Mouse (Mus musculus) neural tube, embryonic 13.5 days (tissue): ENCODE measurements around the gene Nfic. TPM values are rescaled to one million over a fixed set of nuclear protein-coding genes. Genes with fewer than 3 reads are reported as not detected.

Source experiments
- ATAC-seq: fragments of 200-750 bp; cut with Nextera tagmentation; 2 replicates; pipeline ENCODE4 v1.8.0; 2017; ENCODE audit warnings: low read depth, mild to moderate bottlenecking, moderate TSS enrichment, moderate library complexity
- H3K27ac ChIP-seq: fragments of 300-500 bp; sonication (generic); replicated peaks from 2 replicates; pipeline ENCODE4 v1.5.1; 2015; ENCODE audit warnings: moderate library complexity, mild to moderate bottlenecking, inconsistent platforms
- H3K27me3 ChIP-seq: fragments of 300-500 bp; sonication (generic); 2 replicates; pipeline ENCODE4 v1.6.1; 2015; ENCODE audit warnings: mild to moderate bottlenecking, inconsistent platforms
- H3K36me3 ChIP-seq: fragments of 300-500 bp; sonication (generic); 2 replicates; pipeline ENCODE4 v1.6.1; 2015; ENCODE audit warnings: mild to moderate bottlenecking, inconsistent platforms
- H3K4me1 ChIP-seq: fragments of 300-500 bp; sonication (generic); replicated peaks from 2 replicates; pipeline ENCODE4 v1.6.1; 2015; ENCODE audit warnings: inconsistent platforms
- H3K4me2 ChIP-seq: fragments of 300-500 bp; sonication (generic); 2 replicates; pipeline ENCODE4 v1.6.1; 2015; ENCODE audit warnings: inconsistent platforms, mild to moderate bottlenecking, moderate library complexity
- H3K4me3 ChIP-seq: fragments of 300-500 bp; sonication (generic); 2 replicates; pipeline ENCODE4 v1.5.1; 2015; ENCODE audit warnings: mild to moderate bottlenecking, inconsistent platforms
- H3K9ac ChIP-seq: fragments of 300-500 bp; sonication (generic); 2 replicates; pipeline ENCODE4 v1.6.1; 2015; ENCODE audit warnings: moderate library complexity, mild to moderate bottlenecking, inconsistent platforms
- H3K9me3 ChIP-seq: fragments of 300-500 bp; sonication (generic); 2 replicates; pipeline ENCODE4 v1.6.1; 2016; ENCODE audit warnings: inconsistent platforms
- WGBS: fragments of 180-500 bp; shearing (Covaris S2); methylation state at CpG from one replicate; pipeline ENCODE4 v1.1.7; 2015; 5-methylcytosine and 5-hydroxymethylcytosine counted together
- polyA plus RNA-seq: library from polyadenylated mRNA; unstranded; fragments of >200 nt; fragmentation: Nextera tagmentation; extraction: Ambion mirVana; gene quantifications from 2 replicates; pipeline ENCODE4 v1.2.1, GENCODE M21; 2015

Gene Nfic
- polyA plus RNA-seq, 1 experiment from 2014 or later: 27.1 TPM

- no peak for ATAC-seq
- Histone ChIP-seq H3K9ac (no peak overlapping the region), H3K36me3 (peaks cover 25% of the 10 kb centered on the region), H3K27me3 (no peaks in the 10 kb centered on the region), H3K4me1 (peaks cover 37% of the 10 kb centered on the region), H3K9me3 (no peaks in the 10 kb centered on the region), H3K27ac (no peak overlapping the region), H3K4me3 (no peak overlapping the region), H3K4me2 (no peak overlapping the region)
- 84% methylated on average over 6 of the region's 6 CpGs for WGBS
Measured at GRCm38 (mm10) chr10:81392270-81392669, 63.2 kb downstream of the Nfic start.

GRCm38 (mm10) chr10:81390678-81390965 is 64.8 kb downstream of the Nfic start:
- ATAC-seq: no peak
- Histone ChIP-seq H3K4me1 (peaks cover 27% of the 10 kb centered on the region), H3K36me3 (peaks cover 41% of the 10 kb centered on the region), H3K27ac (no peak overlapping the region), H3K9ac (0 out of 2 replicates have a peak overlapping the region, but pooled peaks have one; percentile 5), H3K9me3 (no peaks in the 10 kb centered on the region), H3K27me3 (no peaks in the 10 kb centered on the region), H3K4me2 (no peak overlapping the region), H3K4me3 (no peak overlapping the region)
- 91% methylated on average over 13 of the region's 13 CpGs for WGBS

GRCm38 (mm10) chr10:81389801-81390677 is 65.4 kb downstream of the Nfic start:
- Histone ChIP-seq H3K4me1 (peaks cover 32% of the 10 kb centered on the region), H3K4me2 (no peak overlapping the region), H3K36me3 (peaks cover 41% of the 10 kb centered on the region), H3K27ac (no peak overlapping the region; the same call in 1 of the 2 replicates), H3K27me3 (no peaks in the 10 kb centered on the region), H3K9me3 (no peaks in the 10 kb centered on the region), H3K9ac (peak overlapping the region; percentile 49), H3K4me3 (no peak overlapping the region)
- WGBS: 61% methylated on average over 23 of the region's 23 CpGs
- peak; percentile 37; the same call in 1 of the 2 replicates for ATAC-seq

- H3K9ac ChIP-seq: peak overlapping the region; percentile 49
- no peaks in the 10 kb centered on the region for H3K27me3 ChIP-seq
- H3K4me1 ChIP-seq: peaks cover 37% of the 10 kb centered on the region
- WGBS: 45% methylated on average over 3 of the region's 3 CpGs
- H3K4me2 ChIP-seq: no peak overlapping the region
- no peak for ATAC-seq
- no peak overlapping the region for H3K4me3 ChIP-seq
- no peak overlapping the region; the same call in 1 of the 2 replicates for H3K27ac ChIP-seq
- peaks cover 41% of the 10 kb centered on the region for H3K36me3 ChIP-seq
- no peaks in the 10 kb centered on the region for H3K9me3 ChIP-seq
Measured at GRCm38 (mm10) chr10:81389373-81389772, 66.1 kb downstream of the Nfic start.

- H3K4me3 ChIP-seq: no peak within 1 kb of the TSS
- no peaks in the 10 kb centered on the region for H3K9me3 ChIP-seq
- ATAC-seq: no peak
- no peak within 1 kb of the TSS for H3K4me2 ChIP-seq
- 87% methylated on average over 5 of the region's 5 CpGs for WGBS
- H3K27ac ChIP-seq: no peak within 1 kb of the TSS; the same call in 1 of the 2 replicates
- peaks cover 31% of the 10 kb centered on the region for H3K4me1 ChIP-seq
- peaks cover 41% of the 10 kb centered on the region for H3K36me3 ChIP-seq
- H3K27me3 ChIP-seq: no peaks in the 10 kb centered on the region
- H3K9ac ChIP-seq: peak within 1 kb of the TSS; percentile 49
Measured at GRCm38 (mm10) chr10:81388505-81389055, 66.9 kb downstream of the Nfic start, which contains the start of gene Gm48552. Gene Gm48552 (plus strand): TSS chr10:81389005.

GRCm38 (mm10) chr10:81387716-81388115 is 67.7 kb downstream of the Nfic start:
- H3K9ac ChIP-seq: no peak overlapping the region
- no peaks in the 10 kb centered on the region for H3K27me3 ChIP-seq
- no peak for ATAC-seq

GRCm38 (mm10) chr10:81385603-81386306 is 69.7 kb downstream of the Nfic start:
- Histone ChIP-seq H3K27me3 (no peaks in the 10 kb centered on the region), H3K36me3 (peaks cover 36% of the 10 kb centered on the region), H3K9me3 (no peaks in the 10 kb centered on the region), H3K27ac (no peak overlapping the region), H3K4me1 (peaks cover 21% of the 10 kb centered on the region), H3K4me2 (peak overlapping the region; percentile 91), H3K4me3 (peak overlapping the region; percentile 85; the same call in 1 of the 2 replicates), H3K9ac (peak overlapping the region; percentile 83; the same call in 1 of the 2 replicates)
- no peak for ATAC-seq
- 82% methylated on average over 22 of the region's 22 CpGs for WGBS

More at GRCm38 (mm10) chr10:81387716-81388115, 67.7 kb downstream of the Nfic start:
- Histone ChIP-seq H3K4me3 (no peak overlapping the region), H3K9me3 (no peaks in the 10 kb centered on the region), H3K4me1 (peaks cover 22% of the 10 kb centered on the region), H3K27ac (no peak overlapping the region), H3K36me3 (peaks cover 41% of the 10 kb centered on the region), H3K4me2 (no peak overlapping the region)
- 95% methylated on average over 20 of the region's 20 CpGs for WGBS

- WGBS: under 1% methylated on average over 19 of the region's 19 CpGs
- H3K4me3 ChIP-seq: peak overlapping the region; percentile 85
- H3K9me3 ChIP-seq: no peaks in the 10 kb centered on the region
- no peaks in the 10 kb centered on the region for H3K27me3 ChIP-seq
- peak overlapping the region; percentile 83 for H3K9ac ChIP-seq
- H3K4me1 ChIP-seq: peaks cover 18% of the 10 kb centered on the region
- peaks cover 33% of the 10 kb centered on the region for H3K36me3 ChIP-seq
- peak overlapping the region; percentile 91 for H3K4me2 ChIP-seq
- ATAC-seq: peak; percentile 24
- peak overlapping the region; percentile 87 for H3K27ac ChIP-seq
Measured at GRCm38 (mm10) chr10:81384605-81384982, 70.8 kb downstream of the Nfic start.

- peak within 1 kb of the TSS; percentile 83 for H3K9ac ChIP-seq
- 10% methylated on average over 54 of the region's 54 CpGs for WGBS
- peak; percentile 95 for ATAC-seq
Measured at GRCm38 (mm10) chr10:81383802-81384604, 71.4 kb downstream of the Nfic start, which contains the start of the genes Dohh and Gm48551. Gene Dohh (plus strand): TSS chr10:81384428. Gene Gm48551 (plus strand): TSS chr10:81384466.

GRCm38 (mm10) chr10:81382039-81382438 is 73.4 kb downstream of the Nfic start:
- no peaks in the 10 kb centered on the region for H3K27me3 ChIP-seq
- ATAC-seq: no peak
- 0 out of 2 replicates have a peak overlapping the region, but pooled peaks have one; percentile 32 for H3K9ac ChIP-seq
- no peak overlapping the region for H3K4me2 ChIP-seq
- 87% methylated on average over 5 of the region's 5 CpGs for WGBS
- H3K36me3 ChIP-seq: peaks cover 14% of the 10 kb centered on the region
- H3K4me3 ChIP-seq: no peak overlapping the region
- H3K27ac ChIP-seq: peak overlapping the region; percentile 28; the same call in 1 of the 2 replicates
- no peaks in the 10 kb centered on the region for H3K9me3 ChIP-seq
- H3K4me1 ChIP-seq: peaks cover 27% of the 10 kb centered on the region

More at GRCm38 (mm10) chr10:81383802-81384604, 71.4 kb downstream of the Nfic start, which contains the start of the genes Dohh and Gm48551:
- peak within 1 kb of the TSS; percentile 91 for H3K4me2 ChIP-seq
- peaks cover 33% of the 10 kb centered on the region for H3K36me3 ChIP-seq
- H3K27me3 ChIP-seq: no peaks in the 10 kb centered on the region
- H3K4me1 ChIP-seq: peaks cover 18% of the 10 kb centered on the region
- H3K27ac ChIP-seq: peak within 1 kb of the TSS; percentile 87
- peak within 1 kb of the TSS; percentile 85 for H3K4me3 ChIP-seq
- H3K9me3 ChIP-seq: no peaks in the 10 kb centered on the region

- Histone ChIP-seq H3K27me3 (no peaks in the 10 kb centered on the region), H3K4me2 (no peak overlapping the region), H3K4me3 (no peak overlapping the region), H3K4me1 (peaks cover 31% of the 10 kb centered on the region), H3K9me3 (no peaks in the 10 kb centered on the region), H3K9ac (no peak overlapping the region), H3K36me3 (peaks cover 7% of the 10 kb centered on the region; the same call in 1 of the 2 replicates), H3K27ac (no peak overlapping the region)
- 90% methylated on average over 6 of the region's 6 CpGs for WGBS
- no peak for ATAC-seq
Measured at GRCm38 (mm10) chr10:81379809-81380378, 75.5 kb downstream of the Nfic start.
